Mouse (Mus musculus): ENCODE results near the gene Txnrd1.

DNA sequence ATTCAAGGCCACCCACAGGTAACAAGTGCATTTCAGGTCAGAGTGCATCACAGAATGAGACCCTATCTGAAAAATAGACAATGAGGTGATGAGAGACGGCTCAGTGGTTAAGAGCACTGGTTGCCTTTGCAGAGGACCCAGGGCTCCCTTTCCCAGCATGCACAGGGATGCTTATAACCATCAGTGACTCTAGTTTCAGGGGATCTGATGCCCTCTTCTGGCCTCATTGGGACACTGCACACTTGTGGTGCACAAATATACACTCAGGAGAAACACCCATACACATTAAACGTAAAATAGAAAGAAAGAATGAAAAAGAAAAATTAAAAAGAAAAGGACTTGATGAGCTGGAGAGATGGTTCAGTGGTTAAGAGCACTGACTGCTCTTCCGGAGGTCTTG is 42.0 kb upstream of the Txnrd1 start:
- TF ChIP-seq CTCF (IDR thresholded peaks at IDR 0.05; ENCODE audit: borderline replicate concordance, insufficient read depth, low read length): no peak
- no peak for TF ChIP-seq POLR2A (IDR thresholded peaks at IDR 0.05; ENCODE audit: low read depth, low read length)

All from embryonic fibroblast, embryonic 13.5 days (primary cell).